Mouse (Mus musculus) liver, adult (tissue): ENCODE measurements around the gene Ralgds.

Experiments
- GATA4 ChIP-seq: IDR thresholded peaks from 2 replicates; pipeline ENCODE4 v1.6.1; 2014; ENCODE audit warnings: mild to moderate bottlenecking, low read length; ENCODE audit not compliant: insufficient replicate concordance

Ralgds gene

DNA sequence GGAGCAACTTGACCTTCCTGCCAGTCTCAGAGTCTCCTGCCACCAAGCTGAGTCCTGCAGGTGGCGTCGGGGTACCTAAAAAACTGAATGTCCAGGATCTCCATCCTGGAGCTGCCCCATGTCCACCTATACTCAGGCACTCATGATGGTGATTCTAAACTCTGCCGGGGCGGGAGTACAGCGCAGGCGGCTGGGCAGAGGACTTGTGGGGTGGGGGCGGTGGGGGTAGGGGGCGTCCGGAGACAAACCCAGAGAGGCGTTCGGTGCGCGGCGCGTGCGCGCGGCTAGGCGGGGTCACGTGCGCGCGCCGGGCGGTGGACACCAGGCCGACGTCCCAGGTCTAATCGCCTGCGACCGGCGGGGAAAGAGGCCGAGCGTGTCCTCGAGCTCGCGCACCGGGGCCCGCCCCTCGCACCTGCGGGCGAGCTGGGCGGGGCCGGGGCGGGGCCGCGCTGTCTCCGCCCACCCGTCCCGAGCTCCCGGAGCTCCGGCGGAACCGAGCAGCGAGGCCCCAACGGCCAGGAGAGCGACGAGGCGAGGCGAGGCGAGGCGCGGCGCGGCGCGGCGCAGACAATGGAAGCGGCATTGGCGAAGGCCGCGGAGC lies at the start of gene Ralgds:
TSS of gene Ralgds (plus strand) at position 328 of the 604 bp plus-strand sequence.
- no peak for TF ChIP-seq GATA4

DNA sequence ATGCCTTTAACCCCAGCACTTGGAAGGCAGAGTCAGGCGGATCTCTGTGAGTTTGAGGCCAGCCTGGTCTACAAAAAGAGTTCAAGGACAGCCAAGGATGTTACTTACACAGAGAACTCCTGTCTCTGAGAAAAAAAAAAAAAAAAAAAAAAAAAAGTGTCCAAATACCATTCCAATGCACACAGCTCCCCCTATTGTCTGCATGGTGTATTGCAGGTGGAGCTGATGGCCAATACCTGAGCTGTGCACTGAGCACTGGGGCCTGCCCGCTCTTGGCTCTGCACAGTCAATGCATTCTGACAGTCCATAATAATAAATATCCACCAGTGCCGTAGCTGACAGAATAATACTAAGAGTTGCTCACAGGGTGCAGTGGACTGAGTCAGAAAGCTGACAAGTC lies 49.0 kb upstream of the Ralgds start:
- TF ChIP-seq GATA4, result no peak

DNA sequence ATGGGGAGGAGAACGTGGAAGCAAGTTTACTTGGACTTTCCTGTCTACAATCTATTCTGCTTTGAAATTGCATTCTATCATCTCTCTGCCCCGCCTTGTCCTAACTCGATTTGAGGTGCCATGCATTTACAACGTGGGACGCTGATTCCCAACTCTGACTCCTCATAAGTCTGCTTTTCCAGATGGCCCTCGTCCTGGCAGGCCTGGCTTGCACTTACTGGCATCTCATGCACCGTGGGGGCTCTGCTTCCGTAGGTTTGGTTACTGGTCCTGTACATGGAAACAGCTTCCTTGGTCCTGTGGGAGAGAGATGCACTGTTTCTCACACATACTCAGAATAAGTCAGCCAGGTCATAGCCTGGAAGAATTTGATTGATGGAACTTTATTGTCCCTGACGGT lies 48.0 kb upstream of the Ralgds start:
- no peak for TF ChIP-seq GATA4

DNA sequence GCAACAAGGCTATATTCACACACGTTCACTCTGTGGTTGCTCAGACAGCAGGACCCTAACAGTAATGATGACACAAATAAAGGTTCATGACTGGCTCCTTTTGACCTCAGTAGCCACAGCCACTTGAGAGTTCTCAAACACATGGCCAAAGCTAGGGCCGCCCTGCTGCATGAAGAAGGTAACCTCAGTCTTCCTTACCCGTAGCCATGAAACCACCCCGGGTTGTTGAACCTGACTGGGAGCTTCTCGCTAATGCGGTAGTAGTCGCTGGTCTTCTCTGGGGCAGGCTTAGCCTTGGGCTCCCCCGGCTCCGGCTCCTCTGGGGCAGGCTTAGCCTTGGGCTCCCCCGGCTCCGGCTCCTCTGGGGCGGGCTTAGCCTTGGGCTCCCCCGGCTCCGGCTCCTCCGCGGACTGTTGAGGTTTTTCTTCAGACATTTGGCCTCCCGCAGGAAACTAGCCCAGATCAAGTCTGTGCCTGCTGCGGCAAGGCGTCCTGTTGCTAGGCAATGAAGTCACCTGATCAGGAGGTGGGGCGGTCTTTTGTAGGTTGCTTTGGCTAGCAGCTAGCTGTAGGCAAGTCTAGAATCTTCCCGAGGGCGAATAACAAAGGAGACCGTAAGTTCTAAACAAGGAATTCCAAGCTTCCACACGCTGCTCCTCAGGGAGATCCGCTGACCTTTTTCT lies 46.9 kb upstream of the Ralgds start, which contains the start of gene 1700007K13Rik:
TSS of gene 1700007K13Rik (minus strand) at position 497 of the 683 bp plus-strand sequence.
- no peak for TF ChIP-seq GATA4

DNA sequence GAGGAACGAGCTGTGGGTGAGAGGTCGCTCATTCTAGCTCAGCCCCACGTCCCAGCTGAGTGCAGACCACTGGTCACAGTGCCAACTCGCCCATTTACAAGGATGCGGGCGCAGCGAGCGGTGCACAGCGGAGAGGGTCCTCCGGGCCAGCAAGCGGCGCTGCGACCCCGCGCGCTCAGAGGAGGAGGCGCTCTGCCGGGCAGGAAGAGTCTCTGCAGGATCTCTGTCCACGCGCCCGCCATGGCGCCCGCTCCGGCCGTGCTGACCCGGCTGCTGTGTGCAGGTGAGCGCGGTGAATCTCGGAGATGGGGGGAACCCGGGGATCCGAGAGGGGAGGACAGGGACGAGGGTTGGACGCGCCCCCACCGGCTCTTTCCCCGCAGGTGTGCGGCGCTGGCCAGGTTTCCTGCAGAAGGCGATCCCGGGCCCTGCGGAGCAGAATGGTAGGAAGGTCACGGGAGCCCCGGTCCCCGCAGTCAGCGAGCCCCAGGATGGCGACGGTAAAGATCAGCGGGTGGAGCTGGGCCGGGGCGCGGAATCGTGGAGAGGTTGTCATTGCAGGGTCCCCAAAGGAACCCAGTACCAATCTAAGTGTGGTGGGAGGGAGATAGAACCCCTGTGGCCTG lies 45.0 kb upstream of the Ralgds start, which contains the start of gene Mrps2:
TSS of gene Mrps2 (plus strand) at position 207 of the 626 bp plus-strand sequence.
- peak; percentile 52; the same call in 1 of the 2 replicates for TF ChIP-seq GATA4

DNA sequence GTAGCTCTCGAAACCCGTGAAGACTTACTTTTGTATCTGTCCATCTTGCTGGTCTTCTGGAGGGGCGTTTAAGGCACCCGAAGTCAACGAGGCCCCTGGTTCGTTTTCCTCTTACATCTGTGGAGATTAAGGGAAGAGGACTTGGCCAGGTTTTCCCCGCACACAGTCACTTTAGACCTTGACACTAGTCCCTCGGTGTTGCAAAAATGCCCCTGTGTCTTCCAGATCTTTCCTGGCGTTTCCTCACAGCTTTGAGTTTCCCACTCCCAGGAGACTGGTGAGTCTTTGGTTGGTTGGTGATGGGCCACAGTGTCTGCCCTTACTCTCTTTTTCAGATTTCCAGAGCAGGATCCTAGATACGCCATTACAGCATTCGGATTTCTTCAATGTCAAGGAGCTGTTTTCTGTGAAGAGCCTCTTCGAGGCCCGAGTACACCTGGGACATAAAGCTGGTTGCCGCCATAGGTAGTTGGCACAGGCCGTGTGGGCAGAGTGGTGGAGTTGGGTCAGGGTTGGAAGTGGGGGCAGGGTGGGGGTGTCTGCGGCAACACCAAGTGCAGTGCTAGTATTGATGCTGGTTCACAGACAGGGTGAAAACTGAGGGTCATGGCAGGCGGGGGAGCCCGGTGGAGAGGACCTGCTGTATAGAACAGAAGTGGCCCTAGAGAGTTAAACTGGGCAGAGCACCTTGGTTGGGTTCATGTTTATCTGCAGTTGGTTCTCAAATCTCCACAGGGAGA lies 44.3 kb upstream of the Ralgds start:
- no peak for TF ChIP-seq GATA4

DNA sequence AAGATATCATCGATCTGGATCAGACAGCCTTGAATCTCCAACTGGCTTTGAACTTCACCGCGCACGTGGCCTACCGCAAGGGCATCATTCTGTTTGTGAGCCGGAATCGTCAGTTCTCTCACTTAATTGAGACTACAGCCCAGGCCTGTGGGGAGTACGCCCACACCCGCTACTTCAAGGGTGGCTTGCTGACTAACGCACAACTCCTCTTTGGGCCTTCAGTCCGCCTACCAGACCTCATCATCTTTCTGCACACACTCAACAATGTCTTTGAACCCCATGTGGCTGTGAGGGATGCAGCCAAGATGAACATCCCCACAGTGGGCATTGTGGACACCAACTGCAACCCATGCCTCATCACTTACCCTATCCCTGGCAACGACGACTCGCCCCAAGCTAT lies 43.5 kb upstream of the Ralgds start:
- TF ChIP-seq GATA4, result no peak

DNA sequence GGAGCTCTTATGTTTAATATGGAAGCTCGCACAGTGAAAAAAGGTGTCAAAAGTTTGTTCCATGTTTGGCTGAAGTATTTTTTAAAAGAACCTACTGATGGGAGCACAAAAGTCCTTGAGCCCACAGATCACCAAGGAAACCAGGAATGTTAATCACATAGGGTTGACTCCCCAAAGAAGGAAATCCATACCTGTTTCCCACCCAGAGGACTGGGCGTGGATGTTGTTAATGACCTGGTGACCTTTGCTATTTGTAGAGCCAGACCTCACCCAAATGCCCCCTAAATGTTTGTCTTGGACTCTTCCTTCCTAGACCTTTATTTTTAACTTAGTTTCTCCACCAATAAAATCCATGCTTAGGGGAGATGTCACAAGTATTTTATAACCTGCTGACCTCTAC lies 42.3 kb upstream of the Ralgds start:
- no peak for TF ChIP-seq GATA4

DNA sequence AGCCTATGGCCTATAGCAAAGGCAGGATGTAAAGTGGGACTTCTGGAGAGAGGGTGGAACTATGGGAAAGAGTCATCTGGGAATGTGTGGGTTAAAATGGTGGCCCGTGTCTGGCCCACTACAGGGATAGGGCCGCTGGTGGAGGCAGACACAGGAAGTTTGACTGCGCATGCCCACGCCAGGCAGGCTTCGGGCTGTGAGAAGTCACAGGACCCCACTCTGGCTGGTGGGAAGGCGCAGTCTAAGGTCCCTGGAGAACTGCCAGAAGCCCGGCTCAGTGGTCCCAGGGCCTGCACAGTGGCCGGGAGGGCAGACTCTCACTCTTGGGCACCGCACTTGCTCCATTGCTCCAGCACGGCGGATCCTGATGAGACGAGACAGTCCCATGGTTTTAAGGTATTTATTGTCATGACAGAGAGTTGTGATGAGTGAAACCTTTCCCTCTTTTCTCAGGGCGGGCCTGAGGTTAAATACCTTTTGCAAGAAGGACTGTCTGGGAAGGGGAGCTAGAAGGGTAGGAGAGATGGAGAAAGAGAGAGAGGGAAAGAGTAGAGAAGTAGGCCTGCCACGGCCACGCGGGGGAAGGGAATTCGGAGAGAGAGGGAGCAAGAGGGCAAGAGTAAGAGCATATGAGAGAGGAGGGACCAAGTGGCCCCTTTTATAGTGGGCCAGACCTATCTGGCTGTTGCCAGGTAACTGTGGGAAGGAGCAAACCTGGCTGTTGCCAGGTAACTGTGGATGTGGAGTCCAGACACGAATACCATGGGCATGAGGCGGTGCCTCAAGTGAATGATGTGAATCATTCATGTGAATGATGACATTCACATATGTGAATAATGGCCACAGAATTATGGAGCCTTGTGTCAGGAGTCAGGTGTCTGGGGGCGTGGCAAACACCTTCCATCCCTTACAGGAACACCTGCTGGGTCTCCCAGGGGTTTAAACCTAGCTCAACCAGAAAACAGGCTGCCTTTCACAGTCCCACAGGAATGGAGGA lies 33.4 kb upstream of the Ralgds start:
- TF ChIP-seq GATA4, result no peak

DNA sequence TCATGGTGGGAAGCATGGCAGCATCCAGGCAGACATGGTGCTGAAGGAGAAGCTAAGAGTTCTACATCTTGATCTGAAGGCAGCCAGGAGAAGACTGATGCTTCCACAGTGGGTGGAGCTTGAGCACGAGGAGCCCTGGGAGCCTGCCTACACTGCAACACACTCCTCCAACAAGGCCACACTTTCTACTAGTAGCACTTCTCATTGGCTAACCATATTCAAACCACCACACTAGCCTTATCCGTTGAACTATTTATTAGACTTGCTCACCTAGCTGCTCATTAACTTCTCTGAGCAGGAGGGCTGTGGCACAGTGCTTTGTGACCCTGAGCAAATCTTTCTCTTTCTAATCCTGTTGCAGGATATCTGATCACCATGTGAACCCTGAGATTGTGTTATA lies 29.1 kb upstream of the Ralgds start:
- no peak for TF ChIP-seq GATA4

DNA sequence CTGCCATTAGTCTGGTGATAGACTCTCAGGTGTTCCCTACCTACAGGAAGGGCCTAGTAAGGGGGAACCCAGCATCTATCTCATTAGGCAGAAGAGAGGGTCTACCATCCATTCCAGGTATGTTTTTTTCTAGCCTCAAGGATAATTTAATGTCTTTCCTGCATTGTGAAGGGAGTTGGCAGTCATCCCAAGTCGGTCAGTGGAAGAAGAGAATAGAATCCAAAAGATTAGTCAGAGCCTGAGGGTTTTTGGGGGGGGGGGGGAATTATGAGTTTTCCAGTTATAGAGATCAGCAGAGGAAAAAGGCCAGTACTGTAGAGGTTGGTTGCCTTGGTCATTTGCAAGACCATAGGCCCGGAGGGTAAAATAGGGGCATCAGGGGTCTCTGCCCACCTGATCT lies 18.4 kb upstream of the Ralgds start:
- TF ChIP-seq GATA4, result no peak

DNA sequence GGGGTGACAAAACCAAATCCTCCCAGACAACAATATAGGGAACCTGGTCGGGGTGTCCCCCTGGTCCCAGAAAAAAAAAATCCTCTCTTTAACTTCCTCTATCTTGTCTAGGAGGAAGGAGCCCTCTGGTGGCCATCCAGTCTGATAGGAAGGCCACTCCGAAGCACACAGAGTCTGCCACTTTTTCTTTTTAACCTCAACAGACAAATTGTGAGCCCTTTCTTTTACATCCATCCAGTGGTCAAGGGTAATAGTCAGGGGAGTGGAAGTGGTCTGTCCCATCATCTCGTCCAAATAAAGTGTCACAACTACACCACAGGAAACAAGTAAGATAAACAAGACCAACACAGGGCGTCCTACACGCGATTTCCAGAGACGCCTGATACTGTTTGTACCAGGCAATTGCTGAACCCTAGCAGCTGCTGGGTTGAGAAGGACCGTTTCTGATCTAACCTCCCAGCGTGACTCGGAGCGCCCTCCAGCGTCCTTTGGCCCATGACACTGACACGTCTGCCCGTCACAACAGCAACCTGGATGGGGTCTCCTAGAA lies 17.6 kb upstream of the Ralgds start:
- no peak for TF ChIP-seq GATA4

DNA sequence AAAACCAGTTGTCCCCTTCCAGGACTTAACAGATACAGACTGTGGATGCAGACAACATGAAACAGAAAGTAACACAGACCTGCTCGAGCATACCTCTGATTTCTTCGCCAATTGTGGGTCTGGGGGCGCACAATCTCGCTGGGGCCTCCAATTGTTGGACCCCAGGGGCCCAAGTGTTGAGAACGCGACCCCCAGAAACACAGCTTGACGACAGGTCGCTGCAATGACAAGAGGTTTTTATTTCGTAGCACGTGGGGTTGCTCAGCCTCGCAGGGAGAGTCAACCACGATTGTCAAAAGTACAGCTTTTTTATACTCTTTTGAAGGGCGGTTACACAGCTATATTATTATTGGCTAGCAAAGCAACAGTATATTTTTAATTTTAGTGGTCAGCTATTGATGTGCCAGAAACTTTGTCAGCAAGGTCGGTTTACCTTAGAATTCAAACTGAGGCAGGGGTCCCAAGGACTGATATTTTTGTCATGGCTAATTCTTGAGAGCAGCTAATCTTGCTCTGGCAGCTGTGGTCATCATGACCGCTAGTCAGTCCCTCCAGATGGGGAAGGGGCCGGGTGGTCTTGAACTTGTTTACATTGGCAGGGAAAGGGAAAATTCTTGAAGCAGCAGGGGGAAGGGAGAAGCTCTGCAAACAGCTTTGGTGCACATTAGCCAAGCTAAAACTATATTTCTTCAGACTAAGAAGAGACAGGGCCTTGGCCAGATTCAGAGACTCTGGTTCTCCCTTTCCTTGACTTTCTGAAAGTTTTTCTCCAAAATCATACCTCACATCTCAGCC lies 16.9 kb upstream of the Ralgds start:
- no peak for TF ChIP-seq GATA4
